Mouse (Mus musculus): Measurements from ENCODE around the gene Stfa2.
"Not testable (repeated sequence)": the region's sequence is repeated elsewhere in the genome, so short reads cannot be mapped to it uniquely, and the experiment has no call there.

Gene Stfa2

DNA sequence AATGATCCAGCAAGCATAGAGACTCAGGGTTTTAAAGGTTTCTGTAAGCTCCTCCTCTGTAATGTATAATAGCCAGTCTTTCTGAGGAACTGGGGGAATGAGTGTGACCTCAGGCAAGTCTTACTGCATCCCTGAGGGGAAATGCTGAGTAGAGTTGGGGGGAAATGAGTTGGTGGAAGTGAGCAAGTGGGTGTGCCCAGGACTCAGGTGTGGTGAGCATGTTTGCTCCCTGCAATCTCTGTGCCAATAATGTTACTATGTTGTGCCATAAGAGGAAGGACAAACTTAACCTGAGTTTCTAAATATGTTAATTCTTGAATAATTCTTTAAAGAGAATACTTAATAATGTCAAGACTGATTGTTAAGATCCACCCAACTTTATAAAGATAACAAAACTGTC lies at the start of gene Stfa2:
Gene Stfa2 (minus strand): TSS at position 101 of the 400 bp plus-strand sequence.
- no peak for DNase-seq (ENCODE audit: low read depth, low spot score)

GRCm38 (mm10) chr16:36455342-36455802 lies 47.1 kb upstream of the Stfa2 start, which contains the start of gene Stfa3:
Gene Stfa3 (minus strand): TSS chr16:36455392.
- no peak for DNase-seq (ENCODE audit: low read depth, low spot score)

- DNase-seq (ENCODE audit: low read depth, low spot score): not testable (repeated sequence)
These were observed 12.7 kb upstream of the Stfa2 start for GRCm38 (mm10) chr16:36420979-36421378.

DNA sequence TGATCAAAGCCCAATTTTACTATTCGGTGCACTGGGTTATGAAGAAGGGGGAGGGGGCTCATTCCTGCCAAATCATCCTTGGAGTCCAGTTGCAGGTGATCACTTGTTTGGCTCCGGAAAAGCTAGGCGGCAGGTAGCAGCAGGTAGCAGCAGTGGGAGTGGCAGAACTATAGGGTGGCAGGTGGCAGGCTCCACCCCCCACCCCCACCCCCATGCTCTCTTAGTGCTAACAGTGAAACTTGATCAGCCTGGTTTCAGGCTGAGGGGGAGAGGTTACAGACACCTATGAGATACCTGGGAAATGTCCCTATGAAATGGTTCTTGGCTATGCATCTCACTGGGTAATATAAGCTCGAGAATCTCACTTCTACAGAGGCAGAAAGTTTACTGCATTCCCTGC lies 19.2 kb downstream of the Stfa2 start:
- DNase-seq (ENCODE audit: low read depth, low spot score): peak; percentile 7

DNA sequence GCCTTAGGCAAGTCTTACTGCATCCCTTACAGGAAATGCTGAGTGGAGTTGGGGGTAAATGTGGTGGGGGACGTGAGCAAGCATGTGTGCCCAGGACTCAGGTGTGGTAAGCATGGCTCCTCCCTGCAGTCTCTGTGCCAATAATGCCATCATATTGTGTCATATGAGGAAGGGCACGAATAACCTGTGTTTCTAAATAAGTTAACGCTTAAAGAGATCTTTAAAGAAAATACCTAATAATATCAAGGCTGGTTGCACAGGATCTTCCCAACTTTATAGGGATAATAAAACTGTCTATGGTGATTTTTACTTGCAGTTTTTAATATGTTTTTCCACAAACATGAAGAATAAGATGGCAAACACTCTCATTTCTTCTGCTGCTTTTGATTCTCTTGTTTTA lies 40.6 kb downstream of the Stfa2 start, which contains the start of gene BC100530:
Gene BC100530 (minus strand): TSS at position 101 of the 400 bp plus-strand sequence.
- DNase-seq (ENCODE audit: low read depth, low spot score): not testable (repeated sequence)

All from R1 (cell line).